12 mouse cellular contexts compared by ENCODE assay signal in genomic region chr2:102128500-102129030, GRCm38 (mm10). TPM values are rescaled to one million over a fixed set of nuclear protein-coding genes. Genes with fewer than 3 reads are reported as not detected.
DNase-seq lines count a peak whose midpoint lies in the region; ATAC-seq and TF ChIP-seq lines count a peak whose summit lies in the region.
"Had no signal": no experiment of that assay in that cellular context is flagged by ENCODE, and none has a peak within 500 bp of the region (broad histone marks: within the 10 kb centered on the region; RNA-seq: fewer than 3 reads in every experiment).

No protein-coding gene starts in this region.

- no peaks in the 10 kb centered on the region for H3K27me3 ChIP-seq in heart, embryonic 13.5 days (replicated peaks)
- H3K27me3 ChIP-seq in midbrain, postnatal 0 days (ENCODE audit: insufficient read depth, low read length) = no peaks in the 10 kb centered on the region
- no peaks in the 10 kb centered on the region for H3K27me3 ChIP-seq in midbrain, embryonic 13.5 days
- no peaks in the 10 kb centered on the region for H3K27me3 ChIP-seq in forebrain, embryonic 12.5 days
- no peaks in the 10 kb centered on the region for H3K27me3 ChIP-seq in stomach, embryonic 15.5 days (replicated peaks)

- H3K36me3 ChIP-seq in heart, embryonic 13.5 days = no peaks in the 10 kb centered on the region
- H3K36me3 ChIP-seq in midbrain, postnatal 0 days (ENCODE audit: insufficient read depth, low read length) = no peaks in the 10 kb centered on the region
- no peaks in the 10 kb centered on the region for H3K36me3 ChIP-seq in midbrain, embryonic 13.5 days
- no peaks in the 10 kb centered on the region for H3K36me3 ChIP-seq in forebrain, embryonic 12.5 days (replicated peaks)
- no peaks in the 10 kb centered on the region for H3K36me3 ChIP-seq in stomach, embryonic 15.5 days

- no peak for ATAC-seq in heart, embryonic 13.5 days (ENCODE audit: extremely low read depth, insufficient number of reproducible peaks, low FRiP score, low TSS enrichment)
- ATAC-seq in midbrain, postnatal 0 days (ENCODE audit: low FRiP score) = no peak
- ATAC-seq in midbrain, embryonic 13.5 days = no peak
- ATAC-seq in forebrain, embryonic 12.5 days (ENCODE audit: low FRiP score) = peak; percentile 39; the same call in 1 of the 2 replicates
- no peak for ATAC-seq in stomach, embryonic 15.5 days (ENCODE audit: insufficient read depth, low FRiP score, low read depth)

- no peaks in the 10 kb centered on the region for H3K9me3 ChIP-seq in heart, embryonic 13.5 days
- H3K9me3 ChIP-seq in midbrain, postnatal 0 days (ENCODE audit: low read length) = no peaks in the 10 kb centered on the region
- H3K9me3 ChIP-seq in midbrain, embryonic 13.5 days = no peaks in the 10 kb centered on the region
- H3K9me3 ChIP-seq in forebrain, embryonic 12.5 days = no peaks in the 10 kb centered on the region
- no peaks in the 10 kb centered on the region for H3K9me3 ChIP-seq in stomach, embryonic 15.5 days

- no peak for TF ChIP-seq CTCF in midbrain, postnatal 0 days (IDR thresholded peaks at IDR 0.05)

- no peak overlapping the region for H3K4me2 ChIP-seq in heart, embryonic 13.5 days
- H3K4me2 ChIP-seq in midbrain, postnatal 0 days (ENCODE audit: low read depth, low read length, poor library complexity, severe bottlenecking) = no peak overlapping the region
- H3K4me2 ChIP-seq in midbrain, embryonic 13.5 days (replicated peaks) = no peak overlapping the region
- H3K4me2 ChIP-seq in forebrain, embryonic 12.5 days = no peak overlapping the region
- H3K4me2 ChIP-seq in stomach, embryonic 15.5 days = no peak overlapping the region

- H3K4me3 ChIP-seq in heart, embryonic 13.5 days = no peak overlapping the region
- no peak overlapping the region for H3K4me3 ChIP-seq in midbrain, postnatal 0 days (ENCODE audit: low read depth, low read length)
- no peak overlapping the region for H3K4me3 ChIP-seq in midbrain, embryonic 13.5 days (replicated peaks)
- H3K4me3 ChIP-seq in forebrain, embryonic 12.5 days (replicated peaks) = no peak overlapping the region
- no peak overlapping the region for H3K4me3 ChIP-seq in stomach, embryonic 15.5 days (replicated peaks)

- peak overlapping the region; percentile 36; the same call in 1 of the 2 replicates for H3K27ac ChIP-seq in heart, embryonic 13.5 days (replicated peaks)
- 0 out of 2 replicates have a peak overlapping the region, but pooled peaks have one; percentile 26 for H3K27ac ChIP-seq in midbrain, postnatal 0 days (ENCODE audit: low read depth, low read length)
- no peak overlapping the region for H3K27ac ChIP-seq in midbrain, embryonic 13.5 days
- H3K27ac ChIP-seq in forebrain, embryonic 12.5 days = peak overlapping the region; percentile 46; the same call in 1 of the 2 replicates
- peak overlapping the region; percentile 71 for H3K27ac ChIP-seq in stomach, embryonic 15.5 days

- peaks cover 51% of the 10 kb centered on the region for H3K4me1 ChIP-seq in heart, embryonic 13.5 days
- H3K4me1 ChIP-seq in midbrain, postnatal 0 days (ENCODE audit: insufficient read depth, low read length) = peaks cover 13% of the 10 kb centered on the region
- peaks cover 40% of the 10 kb centered on the region for H3K4me1 ChIP-seq in midbrain, embryonic 13.5 days (replicated peaks)
- H3K4me1 ChIP-seq in forebrain, embryonic 12.5 days = peaks cover 44% of the 10 kb centered on the region
- peaks cover 33% of the 10 kb centered on the region for H3K4me1 ChIP-seq in stomach, embryonic 15.5 days

- 63% methylated on average over 14 of the region's 14 CpGs for WGBS in heart, embryonic 13.5 days
- 56% methylated on average over 14 of the region's 14 CpGs for WGBS in midbrain, postnatal 0 days
- WGBS in midbrain, embryonic 13.5 days = 62% methylated on average over 14 of the region's 14 CpGs
- WGBS in forebrain, embryonic 12.5 days = 48% methylated on average over 14 of the region's 14 CpGs
- WGBS in stomach, embryonic 15.5 days = 67% methylated on average over 14 of the region's 14 CpGs

- DNase-seq in heart, adult 18-20 months = no peak
- DNase-seq in midbrain, postnatal 0 days (ENCODE audit: low spot score) = peak; percentile 40
- DNase-seq in thymus, adult 18-20 months = no peak
- DNase-seq in thymus, postnatal 36 days = no peak
- DNase-seq: cerebellum, adult 9-10 months; gastrocnemius, postnatal 36 days; kidney, postnatal 14 days; thymus, postnatal 4 days had no signal

- H3K9ac ChIP-seq in heart, embryonic 13.5 days = 0 out of 2 replicates have a peak overlapping the region, but pooled peaks have one; percentile 40
- H3K9ac ChIP-seq in midbrain, postnatal 0 days (replicated peaks; ENCODE audit: low read length, poor library complexity, severe bottlenecking) = no peak overlapping the region
- no peak overlapping the region for H3K9ac ChIP-seq in midbrain, embryonic 13.5 days (replicated peaks)
- H3K9ac ChIP-seq in forebrain, embryonic 12.5 days = no peak overlapping the region
- no peak overlapping the region for H3K9ac ChIP-seq in stomach, embryonic 15.5 days

RNA-seq across cellular contexts. Expression of gene Ldlrad3, which starts 57.6 kb away (rescaled TPM):
- polyA plus RNA-seq in heart, embryonic 13.5 days (2015; fragmentation: Nextera tagmentation; extraction: Ambion mirVana) = 16.3 and 16.8 TPM in 2 replicates
- total RNA-seq in heart, adult 18-20 months (2021) = 1 to 10 TPM; 3.1 to 3.4 TPM
- 25.0 and 26.6 TPM in 2 replicates for total RNA-seq in midbrain, postnatal 0 days (2014; rRNA removed)
- polyA plus RNA-seq in midbrain, postnatal 0 days (2015; fragmentation: Nextera tagmentation; extraction: Ambion mirVana) = 17.6 and 18.4 TPM in 2 replicates
- 41.6 and 43.3 TPM in 2 replicates for polyA plus RNA-seq in midbrain, embryonic 13.5 days (2015; fragmentation: Nextera tagmentation; extraction: Ambion mirVana)
- polyA plus RNA-seq in forebrain, embryonic 12.5 days (2016; fragmentation: Nextera tagmentation; extraction: Ambion mirVana) = 56.7 and 56.8 TPM in 2 replicates
- 39.1 and 44.8 TPM in 2 replicates for polyA plus RNA-seq in stomach, embryonic 15.5 days (2015; fragmentation: Nextera tagmentation; extraction: Ambion mirVana)
